Mouse (Mus musculus): ENCODE results near the gene Idua.

Gene Idua

GRCm38 (mm10) chr5:108654444-108654990 is 5.6 kb upstream of the Idua start:
- DNase-seq (ENCODE audit: low read depth, low spot score): no peak

GRCm38 (mm10) chr5:108655381-108655780 is 4.8 kb upstream of the Idua start:
- no peak for DNase-seq (ENCODE audit: low read depth, low spot score)

- no peak for DNase-seq (ENCODE audit: low read depth, low spot score)
These were observed 4.1 kb upstream of the Idua start for GRCm38 (mm10) chr5:108655891-108656650.

GRCm38 (mm10) chr5:108657406-108657805 is 2.7 kb upstream of the Idua start:
- DNase-seq (ENCODE audit: low read depth, low spot score): no peak

- no peak for DNase-seq (ENCODE audit: low read depth, low spot score)
These were observed 1.5 kb upstream of the Idua start for GRCm38 (mm10) chr5:108658611-108659010.

- peak; percentile 91 for DNase-seq (ENCODE audit: low read depth, low spot score)
These were observed 619 bp downstream of the Idua start for GRCm38 (mm10) chr5:108660632-108661268.

GRCm38 (mm10) chr5:108662772-108663171 is 2.6 kb downstream of the Idua start:
- DNase-seq (ENCODE audit: low read depth, low spot score): no peak

- no peak for DNase-seq (ENCODE audit: low read depth, low spot score)
These were observed 4.9 kb downstream of the Idua start for GRCm38 (mm10) chr5:108665066-108665465.

- no peak for DNase-seq (ENCODE audit: low read depth, low spot score)
These were observed 7.2 kb downstream of the Idua start for GRCm38 (mm10) chr5:108667370-108667769.

- no peak for DNase-seq (ENCODE audit: low read depth, low spot score)
These were observed 8.3 kb downstream of the Idua start for GRCm38 (mm10) chr5:108668387-108668932.

- DNase-seq (ENCODE audit: low read depth, low spot score): peak; percentile 80
These were observed 9.1 kb downstream of the Idua start, which contains the start of gene Dgkq for GRCm38 (mm10) chr5:108668977-108669936. TSS of gene Dgkq (minus strand) at chr5:108669672.

GRCm38 (mm10) chr5:108669986-108670385 is 9.9 kb downstream of the Idua start:
- no peak for DNase-seq (ENCODE audit: low read depth, low spot score)

- DNase-seq (ENCODE audit: low read depth, low spot score): no peak
These were observed 10.7 kb downstream of the Idua start for GRCm38 (mm10) chr5:108670785-108671184.

- no peak for DNase-seq (ENCODE audit: low read depth, low spot score)
These were observed 11.6 kb downstream of the Idua start for GRCm38 (mm10) chr5:108671757-108672156.

- DNase-seq (ENCODE audit: low read depth, low spot score): no peak
These were observed 14.5 kb downstream of the Idua start for GRCm38 (mm10) chr5:108674624-108675023.

- no peak for DNase-seq (ENCODE audit: low read depth, low spot score)
These were observed 15.2 kb downstream of the Idua start, which contains the start of gene Slc26a1 for GRCm38 (mm10) chr5:108675251-108675816. TSS of gene Slc26a1 (minus strand) at chr5:108675569.

GRCm38 (mm10) chr5:108676772-108677498 is 16.8 kb downstream of the Idua start:
- no peak for DNase-seq (ENCODE audit: low read depth, low spot score)

- peak; percentile 80 for DNase-seq (ENCODE audit: low read depth, low spot score)
These were observed 17.6 kb downstream of the Idua start for GRCm38 (mm10) chr5:108677605-108678295.

- no peak for DNase-seq (ENCODE audit: low read depth, low spot score)
These were observed 18.2 kb downstream of the Idua start for GRCm38 (mm10) chr5:108678296-108678854.

Measured in mesoderm, embryonic 11.5 days (tissue).